Mouse (Mus musculus) bone marrow macrophage, adult 2 months (primary cell): ENCODE results near the gene Vangl1.

Experiments used
- CTCF ChIP-seq: IDR thresholded peaks from 2 replicates; pipeline ENCODE4 v1.5.1; 2012; ENCODE audit warnings: low read depth, mild to moderate bottlenecking, low read length, moderate library complexity
- POLR2A ChIP-seq: IDR thresholded peaks from 2 replicates; pipeline ENCODE4 v1.6.1; 2012; ENCODE audit warnings: mild to moderate bottlenecking, low read depth, low read length, borderline replicate concordance

DNA sequence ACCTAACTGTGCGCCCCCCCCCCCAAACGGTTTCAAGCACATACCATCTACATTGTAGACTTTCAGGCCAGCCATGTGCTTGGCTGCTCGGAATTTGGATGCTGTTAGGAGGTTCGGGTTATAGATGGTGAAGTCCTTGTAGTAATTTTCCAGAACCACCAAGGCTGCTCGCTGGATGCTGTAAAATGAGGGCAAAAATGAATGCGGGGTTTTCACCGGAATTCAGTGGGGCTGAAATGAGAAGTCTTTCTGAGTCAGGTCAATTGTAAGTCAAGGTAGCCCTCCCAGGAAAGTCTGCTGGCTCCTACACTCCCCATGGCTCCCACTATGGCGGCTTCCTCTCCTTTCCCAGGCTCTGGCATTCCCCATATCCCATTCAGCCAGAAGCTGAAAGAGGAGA lies 37.7 kb downstream of the Vangl1 start:
- no peak for TF ChIP-seq POLR2A
- TF ChIP-seq CTCF: no peak
